Mouse (Mus musculus) forebrain, embryonic 13.5 days (tissue): ENCODE results near the gene A430078G23Rik. TPM values are rescaled to one million over a fixed set of nuclear protein-coding genes. Genes with fewer than 3 reads are reported as not detected.

Source experiments
- ATAC-seq: fragments of 200-750 bp; cut with Nextera tagmentation; 2 replicates; pipeline ENCODE4 v1.8.0; 2017
- H3K27ac ChIP-seq: fragments of 300-500 bp; sonication (generic); 2 replicates; pipeline ENCODE4 v1.5.1; 2015; ENCODE audit warnings: inconsistent platforms, mild to moderate bottlenecking, moderate library complexity
- H3K27me3 ChIP-seq: fragments of 300-500 bp; sonication (generic); 2 replicates; pipeline ENCODE4 v1.6.1; 2015; ENCODE audit warnings: mild to moderate bottlenecking, inconsistent platforms
- H3K36me3 ChIP-seq: fragments of 300-500 bp; sonication (generic); 2 replicates; pipeline ENCODE4 v1.6.1; 2015; ENCODE audit warnings: mild to moderate bottlenecking, inconsistent platforms; ENCODE audit not compliant: poor library complexity, severe bottlenecking
- H3K4me1 ChIP-seq: fragments of 300-500 bp; sonication (generic); 2 replicates; pipeline ENCODE4 v1.6.1; 2015; ENCODE audit warnings: inconsistent platforms
- H3K4me2 ChIP-seq: fragments of 300-500 bp; sonication (generic); 2 replicates; pipeline ENCODE4 v1.6.1; 2015; ENCODE audit warnings: inconsistent platforms, mild to moderate bottlenecking, moderate library complexity
- H3K4me3 ChIP-seq: fragments of 300-500 bp; sonication (generic); 2 replicates; pipeline ENCODE4 v1.5.1; 2015; ENCODE audit warnings: mild to moderate bottlenecking, inconsistent platforms
- H3K9ac ChIP-seq: fragments of 300-500 bp; sonication (generic); 2 replicates; pipeline ENCODE4 v1.6.1; 2015; ENCODE audit warnings: mild to moderate bottlenecking, inconsistent platforms
- H3K9me3 ChIP-seq: fragments of 300-500 bp; sonication (generic); replicated peaks from 2 replicates; pipeline ENCODE4 v1.6.1; 2016; ENCODE audit warnings: inconsistent platforms
- WGBS: fragments of 180-500 bp; shearing (Covaris S2); methylation state at CpG from one replicate; pipeline ENCODE4 v1.1.7; 2015; 5-methylcytosine and 5-hydroxymethylcytosine counted together
- polyA plus RNA-seq: library from polyadenylated mRNA; unstranded; fragments of >200 nt; fragmentation: Nextera tagmentation; extraction: Ambion mirVana; gene quantifications from 2 replicates; pipeline ENCODE4 v1.2.1, GENCODE M21; 2015

The A430078G23Rik gene
- polyA plus RNA-seq, 1 experiment from 2014 or later, result 0.23 TPM

GRCm38 (mm10) chr8:3353811-3354442 is 712 bp downstream of the A430078G23Rik start:
- Histone ChIP-seq H3K4me2 (no peak overlapping the region), H3K4me3 (no peak overlapping the region), H3K27ac (no peak overlapping the region), H3K4me1 (no peaks in the 10 kb centered on the region), H3K27me3 (0 out of 2 replicates have a peak, but pooled peaks cover 2% of the 10 kb centered on the region), H3K9ac (no peak overlapping the region), H3K36me3 (no peaks in the 10 kb centered on the region), H3K9me3 (no peaks in the 10 kb centered on the region)
- WGBS, result 74% methylated on average over 6 of the region's 6 CpGs
- no peak for ATAC-seq

DNA sequence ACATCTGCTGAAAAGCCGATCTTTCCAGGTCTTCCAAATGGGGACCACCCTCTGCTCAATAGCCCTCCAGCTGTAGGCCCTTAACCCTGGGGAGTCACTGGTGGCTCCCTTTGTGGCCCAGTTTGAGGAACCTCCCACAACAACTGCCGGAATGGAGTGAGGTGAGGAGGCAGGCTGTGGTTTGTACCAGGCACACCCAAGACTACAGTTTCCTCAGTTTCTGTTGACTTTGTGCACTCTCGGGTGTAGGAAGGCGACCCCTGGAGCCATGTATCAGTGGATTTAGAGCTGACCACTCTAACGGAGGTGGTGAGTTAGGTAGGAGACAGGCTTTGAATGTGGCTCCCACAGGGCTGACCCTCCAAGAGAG is 1.2 kb downstream of the A430078G23Rik start:
- Histone ChIP-seq H3K4me1 (no peaks in the 10 kb centered on the region), H3K36me3 (no peaks in the 10 kb centered on the region), H3K27ac (no peak overlapping the region), H3K9ac (no peak overlapping the region), H3K4me2 (no peak overlapping the region), H3K4me3 (no peak overlapping the region), H3K27me3 (0 out of 2 replicates have a peak, but pooled peaks cover 2% of the 10 kb centered on the region), H3K9me3 (no peaks in the 10 kb centered on the region)
- no peak for ATAC-seq
- 79% methylated on average over 5 of the region's 5 CpGs for WGBS

DNA sequence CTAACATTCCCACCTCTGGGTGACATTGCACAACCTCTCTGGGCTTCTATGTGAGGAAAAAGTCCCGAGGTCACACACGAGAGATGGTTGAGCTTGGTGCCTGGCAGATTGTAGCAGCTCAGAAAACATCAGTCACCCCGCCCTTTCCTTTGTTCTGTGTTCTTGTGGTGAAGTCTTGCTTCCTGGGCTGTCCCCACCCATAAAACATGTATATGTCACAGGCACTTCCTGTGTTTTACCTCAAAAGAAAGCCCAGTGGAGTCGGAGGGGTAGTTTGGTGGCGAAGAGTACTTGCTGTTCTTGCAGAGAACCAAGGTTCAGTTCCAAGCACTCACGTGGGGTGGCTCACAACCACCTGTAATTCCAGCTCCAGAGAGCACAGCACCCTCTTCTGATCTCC is 2.4 kb downstream of the A430078G23Rik start:
- WGBS, result 83% methylated on average over 6 of the region's 6 CpGs
- Histone ChIP-seq H3K4me2 (no peak overlapping the region), H3K36me3 (no peaks in the 10 kb centered on the region), H3K4me3 (no peak overlapping the region), H3K4me1 (no peaks in the 10 kb centered on the region), H3K9ac (no peak overlapping the region), H3K27me3 (0 out of 2 replicates have a peak, but pooled peaks cover 2% of the 10 kb centered on the region), H3K27ac (no peak overlapping the region), H3K9me3 (no peaks in the 10 kb centered on the region)
- no peak for ATAC-seq

DNA sequence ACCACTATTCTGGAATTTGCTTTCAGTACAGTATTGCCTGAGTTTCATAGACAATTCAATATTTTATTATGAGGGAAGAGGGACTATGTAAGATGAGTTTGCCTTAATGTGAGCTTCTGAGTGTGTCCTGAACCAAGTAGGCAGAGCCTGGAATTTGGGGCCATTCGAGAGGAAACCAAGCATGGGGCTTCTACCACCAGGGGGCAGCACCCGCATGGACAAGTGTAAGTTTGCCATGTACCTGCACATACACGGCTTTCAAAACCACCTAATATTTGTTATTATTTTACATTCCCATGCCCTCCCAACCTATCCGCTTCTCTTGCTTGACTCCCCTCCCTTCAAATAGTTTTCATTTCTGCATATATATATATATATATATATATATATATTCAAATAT is 4.8 kb downstream of the A430078G23Rik start:
- ATAC-seq, result peak; percentile 68

DNA sequence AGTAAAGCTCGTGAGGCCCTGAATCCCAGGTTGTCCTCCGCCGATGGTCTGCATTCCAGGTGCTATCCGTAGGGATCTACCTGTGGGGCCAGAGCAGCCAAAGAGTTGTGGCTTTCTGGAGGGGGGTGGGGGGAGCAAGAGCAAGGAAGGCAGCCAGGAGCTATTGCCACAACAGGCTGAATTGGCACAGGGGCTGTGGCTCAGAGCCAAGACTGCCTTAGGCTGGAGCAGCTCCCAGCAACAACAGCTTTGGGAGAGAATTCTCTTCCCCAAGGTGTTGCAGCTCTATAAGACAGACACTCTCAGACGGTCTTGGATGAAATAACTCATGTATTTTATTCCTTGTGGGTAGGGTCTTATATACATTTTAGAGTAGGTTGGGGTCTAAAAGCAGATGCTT is 13.9 kb downstream of the A430078G23Rik start:
- H3K4me1 ChIP-seq, result 0 out of 2 replicates have a peak, but pooled peaks cover 2% of the 10 kb centered on the region
- no peak overlapping the region for H3K4me3 ChIP-seq
- no peaks in the 10 kb centered on the region for H3K27me3 ChIP-seq
- no peak overlapping the region for H3K9ac ChIP-seq
- H3K36me3 ChIP-seq, result no peaks in the 10 kb centered on the region
- ATAC-seq, result no peak
- no peak overlapping the region for H3K27ac ChIP-seq
- WGBS, result 82% methylated on average over 5 of the region's 5 CpGs
- H3K4me2 ChIP-seq, result no peak overlapping the region
- 0 out of 2 replicates have a peak, but pooled peaks cover 6% of the 10 kb centered on the region for H3K9me3 ChIP-seq

More for the DNA sequence above, 4.8 kb downstream of the A430078G23Rik start:
- WGBS, result 5% methylated on average over 4 of the region's 4 CpGs
- Histone ChIP-seq H3K36me3 (no peaks in the 10 kb centered on the region), H3K4me2 (no peak overlapping the region), H3K9me3 (no peaks in the 10 kb centered on the region), H3K4me3 (no peak overlapping the region), H3K9ac (no peak overlapping the region), H3K27ac (no peak overlapping the region), H3K4me1 (no peaks in the 10 kb centered on the region), H3K27me3 (0 out of 2 replicates have a peak, but pooled peaks cover 2% of the 10 kb centered on the region)

DNA sequence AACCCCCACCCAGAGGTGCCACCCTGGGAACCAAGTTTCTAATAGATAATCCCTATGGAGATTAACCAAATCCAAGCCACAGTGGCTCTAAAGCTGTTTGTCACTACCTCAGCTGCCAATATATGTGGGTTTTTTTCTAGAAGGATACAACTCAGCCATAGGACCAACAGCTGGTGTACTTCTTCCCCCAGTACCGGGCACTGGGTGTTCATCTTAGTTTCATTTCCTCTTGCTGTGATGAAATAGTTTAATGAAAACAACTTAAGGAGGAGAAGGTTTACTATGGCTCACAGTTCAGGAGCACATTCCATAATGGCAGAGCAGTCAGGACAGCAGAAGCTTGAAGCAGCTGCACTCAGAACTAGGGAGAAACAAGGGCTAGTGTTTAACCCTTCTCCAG is 14.9 kb downstream of the A430078G23Rik start:
- WGBS, result 79% methylated on average over 1 of the region's 1 CpGs
- H3K9me3 ChIP-seq, result 0 out of 2 replicates have a peak, but pooled peaks cover 6% of the 10 kb centered on the region

GRCm38 (mm10) chr8:3375748-3376147 is 22.5 kb downstream of the A430078G23Rik start:
- Histone ChIP-seq H3K4me1 (no peaks in the 10 kb centered on the region), H3K4me2 (no peak overlapping the region), H3K4me3 (no peak overlapping the region), H3K9me3 (no peaks in the 10 kb centered on the region), H3K27ac (no peak overlapping the region), H3K27me3 (no peaks in the 10 kb centered on the region), H3K36me3 (no peaks in the 10 kb centered on the region), H3K9ac (no peak overlapping the region)
- ATAC-seq, result no peak

More for the DNA sequence above, 14.9 kb downstream of the A430078G23Rik start:
- Histone ChIP-seq H3K27ac (no peak overlapping the region), H3K4me1 (0 out of 2 replicates have a peak, but pooled peaks cover 2% of the 10 kb centered on the region), H3K9ac (no peak overlapping the region), H3K27me3 (no peaks in the 10 kb centered on the region), H3K4me2 (no peak overlapping the region), H3K4me3 (no peak overlapping the region), H3K36me3 (no peaks in the 10 kb centered on the region)
- no peak for ATAC-seq

DNA sequence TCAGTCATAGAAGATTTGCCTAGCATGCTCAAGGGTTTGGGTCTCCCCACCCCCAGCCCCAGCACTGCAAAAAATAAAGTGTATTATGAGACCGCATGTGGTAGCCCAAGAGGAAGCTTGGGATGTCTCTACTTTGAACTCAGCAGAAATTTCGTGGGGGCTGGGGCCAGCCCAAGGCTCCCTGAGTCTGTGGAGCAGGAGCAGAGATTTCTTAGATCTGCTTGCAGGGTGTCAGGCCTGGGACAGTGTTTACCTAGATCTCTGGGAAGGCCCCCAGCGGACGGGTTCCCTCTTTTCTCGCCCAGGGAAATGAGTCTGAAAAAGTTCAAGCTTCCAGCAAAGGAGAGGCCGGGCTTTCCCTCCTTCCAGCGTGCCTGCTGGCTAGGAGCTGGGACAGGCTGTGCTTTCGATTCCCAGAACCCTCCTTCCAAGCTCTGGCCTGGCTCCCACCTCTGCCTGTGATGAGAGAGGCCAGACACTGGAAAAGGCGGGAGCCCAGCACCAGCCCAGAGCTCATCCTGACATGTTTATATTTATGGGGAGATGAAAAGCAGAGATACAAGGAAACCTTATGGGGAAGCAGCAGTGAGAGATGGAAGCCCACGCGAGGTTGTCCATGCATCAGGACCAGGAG is 23.5 kb downstream of the A430078G23Rik start:
- H3K4me2 ChIP-seq, result no peak overlapping the region
- H3K4me3 ChIP-seq, result no peak overlapping the region
- no peak overlapping the region for H3K9ac ChIP-seq
- ATAC-seq, result no peak
- 62% methylated on average over 11 of the region's 11 CpGs for WGBS
- H3K9me3 ChIP-seq, result no peaks in the 10 kb centered on the region
- H3K4me1 ChIP-seq, result no peaks in the 10 kb centered on the region
- no peaks in the 10 kb centered on the region for H3K27me3 ChIP-seq
- no peak overlapping the region for H3K27ac ChIP-seq
- H3K36me3 ChIP-seq, result no peaks in the 10 kb centered on the region

- no peaks in the 10 kb centered on the region for H3K27me3 ChIP-seq
- peaks cover 2% of the 10 kb centered on the region for H3K4me1 ChIP-seq
- no peaks in the 10 kb centered on the region for H3K9me3 ChIP-seq
- no peaks in the 10 kb centered on the region for H3K36me3 ChIP-seq
- H3K9ac ChIP-seq, result no peak overlapping the region
- peak; percentile 45 for ATAC-seq
- 44% methylated on average over 6 of the region's 6 CpGs for WGBS
- no peak overlapping the region for H3K4me3 ChIP-seq
- H3K27ac ChIP-seq, result no peak overlapping the region
- H3K4me2 ChIP-seq, result no peak overlapping the region
These were observed 34.1 kb downstream of the A430078G23Rik start for GRCm38 (mm10) chr8:3387286-3387685.

DNA sequence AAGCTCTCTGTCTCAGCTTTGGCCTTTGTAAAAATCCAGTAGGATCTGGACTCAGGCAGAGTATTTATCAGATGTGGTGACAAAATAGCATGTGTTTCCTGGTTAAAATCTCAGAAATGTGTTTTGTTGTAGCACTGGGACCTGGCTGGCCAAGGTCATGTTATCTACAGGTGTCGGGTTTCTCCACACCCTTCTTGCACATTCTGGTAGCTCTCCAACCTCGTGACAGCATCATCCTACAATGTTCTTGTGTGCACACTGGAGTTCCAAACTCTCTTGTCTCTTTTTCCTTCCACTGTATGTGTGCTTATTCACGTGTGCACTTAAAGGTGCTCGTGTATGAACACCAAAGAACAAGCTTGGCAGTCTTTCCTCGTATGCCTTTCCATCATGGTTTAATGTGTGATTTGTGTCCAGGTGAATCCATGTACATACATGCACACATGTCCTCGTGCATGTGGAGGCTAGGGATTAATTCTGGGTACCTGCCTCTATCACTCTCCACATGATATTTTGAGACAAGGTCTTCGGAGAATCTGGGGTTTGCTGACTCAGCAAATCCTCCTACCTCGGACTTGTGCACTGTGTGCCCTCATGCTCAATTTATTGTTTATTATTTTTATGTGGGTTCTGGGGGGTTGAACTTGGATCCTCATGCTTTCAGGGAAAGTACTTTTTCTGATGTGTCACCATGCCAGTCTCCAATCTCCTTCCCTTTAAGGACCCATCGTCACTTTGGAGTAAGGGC is 35.5 kb downstream of the A430078G23Rik start:
- ATAC-seq, result no peak
- Histone ChIP-seq H3K4me1 (peaks cover 10% of the 10 kb centered on the region), H3K27ac (no peak overlapping the region), H3K27me3 (no peaks in the 10 kb centered on the region), H3K4me3 (no peak overlapping the region), H3K4me2 (no peak overlapping the region), H3K9ac (no peak overlapping the region), H3K9me3 (no peaks in the 10 kb centered on the region), H3K36me3 (no peaks in the 10 kb centered on the region)
- WGBS, result 72% methylated on average over 9 of the region's 9 CpGs

GRCm38 (mm10) chr8:3389506-3389905 is 36.3 kb downstream of the A430078G23Rik start:
- H3K36me3 ChIP-seq, result no peaks in the 10 kb centered on the region
- no peak for ATAC-seq
- no peak overlapping the region for H3K9ac ChIP-seq
- 100% methylated on average over 1 of the region's 1 CpGs for WGBS
- no peak overlapping the region for H3K4me2 ChIP-seq
- H3K27ac ChIP-seq, result no peak overlapping the region
- H3K27me3 ChIP-seq, result no peaks in the 10 kb centered on the region
- H3K9me3 ChIP-seq, result no peaks in the 10 kb centered on the region
- H3K4me3 ChIP-seq, result no peak overlapping the region
- H3K4me1 ChIP-seq, result peaks cover 18% of the 10 kb centered on the region

DNA sequence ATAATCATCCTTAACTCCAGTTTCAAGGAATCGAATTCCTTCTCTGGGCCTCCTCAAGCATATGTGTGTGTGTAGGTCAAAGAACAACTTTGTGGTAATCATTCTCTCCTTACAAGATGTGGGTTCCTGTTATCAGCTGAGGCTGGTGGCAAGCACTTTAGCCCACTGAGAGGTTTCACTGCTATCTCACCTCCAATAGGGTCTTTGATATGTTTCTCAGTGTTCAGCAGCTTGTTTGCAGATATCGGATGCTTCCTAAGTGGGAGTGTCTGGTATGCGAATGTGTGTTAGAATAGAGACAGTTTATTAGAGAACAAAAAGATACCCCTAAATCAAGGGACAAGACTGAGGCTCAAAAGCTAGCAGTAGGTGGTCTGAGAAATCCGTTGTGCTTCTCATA is 39.1 kb downstream of the A430078G23Rik start:
- Histone ChIP-seq H3K36me3 (peaks cover 9% of the 10 kb centered on the region; the same call in 1 of the 2 replicates), H3K27me3 (no peaks in the 10 kb centered on the region), H3K27ac (no peak overlapping the region), H3K9ac (peak overlapping the region; percentile 82), H3K4me1 (peaks cover 28% of the 10 kb centered on the region), H3K9me3 (no peaks in the 10 kb centered on the region), H3K4me3 (peak overlapping the region; percentile 74), H3K4me2 (peak overlapping the region; percentile 86)
- ATAC-seq, result no peak
- WGBS, result 57% methylated on average over 4 of the region's 4 CpGs
